Mouse (Mus musculus) MEL (cell line): ENCODE measurements around the gene Lama1.

Experiments
- POLR2A ChIP-seq, 2 experiments: IDR thresholded peaks; 2 replicates each; pipeline ENCODE4 v1.6.1; 2011 to 2012; ENCODE audit warnings: low read length in 2 of 2, mild to moderate bottlenecking in 2 of 2, control low read depth in 1 of 2, improper control_type of control experiment in 1 of 2, low read depth in 1 of 2, moderate library complexity in 1 of 2; ENCODE audit not compliant: control insufficient read depth in 1 of 2, insufficient read depth in 1 of 2, poor library complexity in 1 of 2
- USF1 ChIP-seq: IDR thresholded peaks from 2 replicates; pipeline ENCODE4 v1.6.1; 2014; ENCODE audit warnings: low read depth, mild to moderate bottlenecking, inconsistent platforms, low read length, improper control_type of control experiment, moderate library complexity
- USF2 ChIP-seq, 2 experiments: IDR thresholded peaks; 2 replicates each; pipeline ENCODE4 v1.6.1; 2011 to 2012; ENCODE audit warnings: improper control_type of control experiment in 2 of 2, low read length in 2 of 2, borderline replicate concordance in 1 of 2, inconsistent platforms in 1 of 2, low read depth in 1 of 2, mild to moderate bottlenecking in 1 of 2; ENCODE audit not compliant: insufficient read depth in 1 of 2

DNA sequence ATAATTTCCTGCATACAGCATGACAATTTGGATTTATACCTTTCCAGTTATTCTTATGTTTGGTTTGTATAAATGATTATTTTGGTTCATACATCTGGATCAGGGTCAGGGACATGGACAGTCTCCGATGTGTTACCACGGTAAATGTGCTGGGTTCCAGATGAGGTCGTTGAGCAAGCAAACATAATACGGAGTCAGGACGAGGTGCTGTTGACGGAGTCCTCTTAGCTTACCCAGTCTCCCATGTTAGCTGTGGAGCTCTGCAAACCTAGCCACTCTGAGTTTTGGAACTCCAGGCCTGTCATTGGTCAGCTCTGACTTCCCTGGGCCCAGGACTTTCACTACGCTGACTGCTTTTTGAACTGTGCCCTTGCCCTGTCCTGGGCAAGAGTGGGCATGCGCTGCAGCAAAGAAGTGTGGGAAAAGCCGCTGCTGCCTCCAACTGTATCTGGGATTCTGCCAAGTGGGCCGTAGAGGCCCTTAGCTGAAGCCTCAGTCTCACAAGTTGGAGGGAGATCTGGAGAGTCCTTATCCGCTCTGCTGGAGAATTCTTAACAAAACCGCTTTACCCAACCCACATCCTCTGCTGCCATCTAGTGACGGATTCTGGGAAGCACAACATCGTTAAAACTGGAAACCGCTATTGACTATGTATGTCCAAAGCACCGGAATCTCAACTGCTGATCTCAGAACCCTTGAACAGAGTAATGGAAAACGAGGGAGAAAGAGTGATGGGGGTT, 140.5 kb downstream of the Lama1 start:
- TF ChIP-seq USF1: no peak
- no peak for TF ChIP-seq USF2 (IDR thresholded peaks at IDR 0.05; ENCODE audit: borderline replicate concordance in 1 of 2, insufficient read depth in 1 of 2, low read depth in 1 of 2, low read length in 2 of 2)
- TF ChIP-seq POLR2A (IDR thresholded peaks at IDR 0.05; ENCODE audit: control insufficient read depth in 1 of 2, insufficient read depth in 1 of 2, low read depth in 1 of 2, low read length in 2 of 2, poor library complexity in 1 of 2): no peak
